Mouse (Mus musculus) lung, adult 2 months (tissue): ENCODE measurements around the gene Glrp1.

Experiments
- CTCF ChIP-seq: fragments of 200-500 bp; IDR thresholded peaks from 2 replicates; pipeline ENCODE4 v1.5.1; 2011; ENCODE audit warnings: mild to moderate bottlenecking, low read length, control low read depth; ENCODE audit not compliant: insufficient read depth
- POLR2A ChIP-seq: fragments of 200-500 bp; IDR thresholded peaks from 2 replicates; pipeline ENCODE4 v1.6.1; 2011; ENCODE audit warnings: low read depth, mild to moderate bottlenecking, control low read depth, low read length, borderline replicate concordance; ENCODE audit errors: extremely low read depth

GRCm38 (mm10) chr1:88543608-88544007, 33.7 kb upstream of the Glrp1 start:
- TF ChIP-seq CTCF (no peak), POLR2A (no peak)
